Mouse (Mus musculus) intestine, postnatal 0 days (tissue): Measurements from ENCODE around the gene Abhd14b. TPM values are rescaled to one million over a fixed set of nuclear protein-coding genes. Genes with fewer than 3 reads are reported as not detected.

Experiments
- ATAC-seq: fragments of 200-750 bp; cut with Nextera tagmentation; 2 replicates; pipeline ENCODE4 v1.8.0; 2017; ENCODE audit warnings: mild to moderate bottlenecking, moderate TSS enrichment, moderate library complexity
- H3K27ac ChIP-seq: fragments of 300-500 bp; sonication (generic); 2 replicates; pipeline ENCODE4 v1.5.1; 2014; ENCODE audit warnings: mild to moderate bottlenecking, low read depth, low read length, moderate library complexity
- H3K27me3 ChIP-seq: fragments of 300-500 bp; sonication (generic); replicated peaks from 2 replicates; pipeline ENCODE4 v1.6.1; 2014; ENCODE audit warnings: low read length, mixed read lengths; ENCODE audit not compliant: control insufficient read depth, insufficient read depth
- H3K36me3 ChIP-seq: fragments of 300-500 bp; sonication (generic); 2 replicates; pipeline ENCODE4 v1.6.1; 2014; ENCODE audit warnings: mild to moderate bottlenecking, moderate library complexity; ENCODE audit not compliant: control insufficient read depth, insufficient read depth
- H3K4me1 ChIP-seq: fragments of 300-500 bp; sonication (generic); replicated peaks from 2 replicates; pipeline ENCODE4 v1.6.1; 2014; ENCODE audit warnings: antibody characterized with exemption, low read length, mixed read lengths; ENCODE audit not compliant: control insufficient read depth, insufficient read depth
- H3K4me2 ChIP-seq: fragments of 300-500 bp; sonication (generic); replicated peaks from 2 replicates; pipeline ENCODE4 v1.6.1; 2014; ENCODE audit warnings: low read depth, mild to moderate bottlenecking, moderate library complexity
- H3K4me3 ChIP-seq: fragments of 300-500 bp; sonication (generic); 2 replicates; pipeline ENCODE4 v1.5.1; 2014; ENCODE audit warnings: low read depth, low read length
- H3K9ac ChIP-seq: fragments of 300-500 bp; sonication (generic); 2 replicates; pipeline ENCODE4 v1.6.1; 2014; ENCODE audit warnings: mild to moderate bottlenecking, low read depth, low read length
- H3K9me3 ChIP-seq: fragments of 300-500 bp; sonication (generic); 2 replicates; pipeline ENCODE4 v1.6.1; 2016; ENCODE audit warnings: mixed run types; ENCODE audit not compliant: control insufficient read depth
- CTCF ChIP-seq: sonication (generic); IDR thresholded peaks from 2 replicates; pipeline ENCODE4 v1.5.1; 2016; ENCODE audit warnings: low read depth, mild to moderate bottlenecking, control low read depth, antibody characterized with exemption, moderate library complexity
- WGBS: fragments of 180-500 bp; shearing (Covaris S2); extraction: QIAGEN DNeasy Blood & Tissue Kit; methylation state at CpG from one replicate; pipeline ENCODE4 v1.1.7; 2014; 5-methylcytosine and 5-hydroxymethylcytosine counted together
- polyA plus RNA-seq: library from polyadenylated mRNA; unstranded; fragments of >200 nt; fragmentation: Nextera tagmentation; extraction: Ambion mirVana; gene quantifications from 2 replicates; pipeline ENCODE4 v1.2.1, GENCODE M21; 2015

Abhd14b gene
- polyA plus RNA-seq, 1 experiment from 2014 or later = 38.1 TPM

DNA sequence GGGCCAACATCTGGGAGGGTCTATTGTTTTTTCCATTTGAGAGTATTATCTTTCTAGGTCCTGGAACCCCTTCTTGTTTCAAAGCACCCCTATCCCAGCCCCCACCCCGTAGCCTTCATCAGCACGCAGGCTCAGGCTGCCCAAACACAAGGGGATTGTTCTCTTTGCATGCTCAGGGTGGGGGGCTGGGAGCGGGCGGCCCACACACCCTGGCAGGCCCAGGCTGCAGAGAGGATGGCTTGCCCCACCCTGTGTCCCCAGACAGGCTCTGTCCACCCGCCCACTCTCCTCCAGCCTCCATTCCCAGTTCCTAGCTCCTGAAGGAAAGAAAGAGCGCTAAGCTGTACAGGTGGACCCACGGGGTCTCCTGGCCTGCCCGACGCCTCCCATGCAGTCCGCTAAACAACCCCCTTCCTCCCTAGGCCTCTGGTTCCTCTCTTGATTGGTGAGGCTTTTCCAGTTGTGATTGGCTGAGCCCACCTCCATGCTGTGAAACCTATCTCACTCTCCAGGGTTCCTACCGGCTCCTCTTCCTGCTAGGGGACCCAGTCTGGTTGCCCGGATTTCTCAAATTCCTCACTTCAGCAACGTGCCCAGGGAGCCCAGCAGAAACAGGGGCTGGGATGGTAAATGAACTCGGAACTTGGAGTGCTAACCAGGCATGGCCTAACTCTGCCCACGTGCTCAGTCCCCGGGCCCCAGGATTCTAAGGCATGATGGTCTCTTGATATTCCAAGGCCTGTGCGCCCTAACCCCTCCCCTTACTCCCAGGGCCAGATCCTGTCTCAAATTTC lies 7.8 kb downstream of the Abhd14b start:
- 38% methylated on average over 17 of the region's 17 CpGs for WGBS
- peak overlapping the region; percentile 51 for H3K4me3 ChIP-seq
- no peak overlapping the region for H3K9ac ChIP-seq
- TF ChIP-seq CTCF = no peak
- peak overlapping the region; percentile 91 for H3K4me2 ChIP-seq
- H3K4me1 ChIP-seq = peaks cover 4% of the 10 kb centered on the region
- H3K9me3 ChIP-seq = no peaks in the 10 kb centered on the region
- no peaks in the 10 kb centered on the region for H3K36me3 ChIP-seq
- H3K27ac ChIP-seq = no peak overlapping the region
- no peak for ATAC-seq
- H3K27me3 ChIP-seq = no peaks in the 10 kb centered on the region

DNA sequence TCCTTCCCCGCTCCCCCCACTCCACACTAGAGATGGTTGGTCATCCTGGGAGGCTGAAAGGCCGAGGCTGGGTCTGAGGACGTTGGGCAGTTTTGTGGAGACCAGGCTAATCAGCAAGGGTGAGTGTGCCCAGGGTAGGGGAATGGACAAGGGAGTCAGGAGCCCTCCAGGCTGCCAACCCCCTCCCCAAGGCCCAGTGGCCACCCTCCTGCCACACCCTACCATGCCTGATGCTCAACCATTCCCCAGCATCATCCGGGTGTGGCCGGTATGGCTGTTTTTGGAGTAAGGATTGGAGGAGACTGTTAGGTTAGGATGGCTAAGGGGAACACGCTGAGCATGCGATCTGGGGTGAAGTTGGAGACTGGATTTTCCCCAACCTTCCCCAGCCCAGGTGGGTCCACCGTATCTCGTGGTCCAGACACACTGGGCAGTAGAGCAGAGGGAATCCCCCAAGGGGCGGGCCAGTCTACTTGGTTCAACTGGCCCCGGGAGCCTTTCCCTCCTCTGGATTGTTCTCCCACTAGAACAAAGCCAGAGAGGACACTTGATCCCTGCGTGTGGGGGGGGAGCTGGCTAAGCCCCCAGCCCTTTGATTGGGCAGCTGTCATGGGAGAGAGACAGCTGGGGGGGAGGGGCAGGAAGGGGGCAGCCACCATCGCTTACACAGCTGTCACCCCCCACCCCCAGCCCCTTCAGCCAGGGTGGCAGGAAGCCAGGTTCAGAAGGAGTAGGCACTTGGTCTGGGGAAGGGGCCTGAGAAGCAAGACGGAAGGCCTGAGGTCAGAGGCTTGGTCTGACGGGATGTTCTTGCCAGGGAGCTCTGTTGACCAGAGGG lies 9.3 kb downstream of the Abhd14b start:
- no peak overlapping the region; the same call in 1 of the 2 replicates for H3K27ac ChIP-seq
- no peaks in the 10 kb centered on the region; the same call in 1 of the 2 replicates for H3K4me1 ChIP-seq
- ATAC-seq = no peak
- H3K36me3 ChIP-seq = no peaks in the 10 kb centered on the region; the same call in 1 of the 2 replicates
- no peak overlapping the region for H3K9ac ChIP-seq
- H3K9me3 ChIP-seq = no peaks in the 10 kb centered on the region
- H3K4me3 ChIP-seq = no peak overlapping the region
- no peaks in the 10 kb centered on the region for H3K27me3 ChIP-seq
- TF ChIP-seq CTCF = no peak
- 63% methylated on average over 15 of the region's 15 CpGs for WGBS
- H3K4me2 ChIP-seq = peak overlapping the region; percentile 13; the same call in 1 of the 2 replicates

DNA sequence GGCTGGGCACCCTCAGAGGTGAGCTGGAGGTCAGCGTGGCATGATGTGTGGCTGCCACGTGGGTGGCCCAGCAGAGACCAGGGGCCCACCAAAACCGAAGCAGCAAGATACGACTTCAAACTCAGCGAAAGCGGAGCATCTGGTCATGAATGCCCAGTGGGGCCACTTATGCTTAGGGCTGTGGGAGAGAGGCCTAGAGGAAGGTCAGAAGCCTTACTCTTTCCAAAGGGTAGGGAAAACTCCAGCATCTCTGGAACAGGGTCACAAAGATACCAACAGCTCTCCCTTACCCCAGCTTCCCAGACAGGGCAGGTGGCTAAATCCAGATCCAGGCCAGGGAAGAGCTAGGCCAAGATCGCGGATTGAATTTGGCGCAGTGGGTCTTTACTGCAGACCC lies 9.9 kb downstream of the Abhd14b start:
- ATAC-seq = no peak
- 71% methylated on average over 9 of the region's 9 CpGs for WGBS
- H3K9ac ChIP-seq = no peak overlapping the region
- H3K9me3 ChIP-seq = no peaks in the 10 kb centered on the region
- H3K27me3 ChIP-seq = no peaks in the 10 kb centered on the region
- no peaks in the 10 kb centered on the region; the same call in 1 of the 2 replicates for H3K36me3 ChIP-seq
- H3K27ac ChIP-seq = no peak overlapping the region
- no peaks in the 10 kb centered on the region; the same call in 1 of the 2 replicates for H3K4me1 ChIP-seq
- no peak overlapping the region for H3K4me3 ChIP-seq
- no peak overlapping the region for H3K4me2 ChIP-seq
- no peak for TF ChIP-seq CTCF

DNA sequence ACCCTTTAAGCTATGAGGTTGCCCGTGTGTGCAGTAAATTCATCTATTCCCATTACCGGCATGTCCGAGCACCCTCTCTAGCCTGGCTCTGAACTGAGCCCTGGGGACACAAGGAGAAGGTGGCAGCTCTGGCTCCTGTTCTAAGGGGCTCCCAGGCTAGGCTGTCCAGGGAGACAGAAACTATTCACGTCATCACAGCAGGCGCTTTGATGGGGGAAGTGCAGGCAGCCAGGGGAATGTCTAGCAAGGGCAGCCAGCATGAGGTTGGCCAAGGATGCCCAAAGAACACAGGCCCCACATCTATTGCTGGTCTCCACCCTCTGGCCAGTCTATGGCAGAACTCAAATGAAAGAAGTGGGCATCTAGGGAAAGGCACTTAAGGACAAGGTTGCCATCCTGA lies 10.7 kb downstream of the Abhd14b start:
- Histone ChIP-seq H3K27ac (no peak overlapping the region), H3K9ac (no peak overlapping the region), H3K9me3 (no peaks in the 10 kb centered on the region), H3K36me3 (no peaks in the 10 kb centered on the region; the same call in 1 of the 2 replicates), H3K4me2 (no peak overlapping the region), H3K4me3 (no peak overlapping the region), H3K4me1 (no peaks in the 10 kb centered on the region; the same call in 1 of the 2 replicates), H3K27me3 (no peaks in the 10 kb centered on the region)
- ATAC-seq = no peak
- TF ChIP-seq CTCF = no peak
- WGBS = 81% methylated on average over 5 of the region's 5 CpGs

DNA sequence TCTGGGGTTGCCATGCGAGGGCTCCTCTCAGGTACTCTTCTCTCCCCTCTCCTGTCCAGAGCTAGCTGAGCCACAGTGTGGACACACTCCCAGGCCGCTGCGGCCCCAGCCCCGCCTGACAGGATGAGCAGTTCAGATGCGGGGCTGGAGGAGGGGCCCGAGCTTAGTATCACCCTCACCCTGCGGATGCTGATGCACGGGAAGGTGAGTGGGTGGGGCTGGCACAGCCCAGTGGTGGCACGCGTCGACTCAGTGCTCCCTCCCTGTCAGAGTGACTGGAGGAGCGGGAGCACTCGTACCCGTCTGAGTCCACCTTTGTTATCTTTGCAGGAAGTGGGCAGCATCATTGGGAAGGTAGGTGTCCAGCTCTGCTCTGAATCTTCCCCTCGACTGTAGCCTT lies 12.7 kb downstream of the Abhd14b start:
- Histone ChIP-seq H3K4me2 (no peak overlapping the region), H3K9me3 (no peaks in the 10 kb centered on the region), H3K27me3 (peaks cover 6% of the 10 kb centered on the region; the same call in 1 of the 2 replicates), H3K4me3 (no peak overlapping the region), H3K9ac (no peak overlapping the region), H3K36me3 (no peaks in the 10 kb centered on the region; the same call in 1 of the 2 replicates), H3K27ac (no peak overlapping the region), H3K4me1 (no peaks in the 10 kb centered on the region)
- no peak for ATAC-seq
- TF ChIP-seq CTCF = no peak
- WGBS = 73% methylated on average over 15 of the region's 15 CpGs

DNA sequence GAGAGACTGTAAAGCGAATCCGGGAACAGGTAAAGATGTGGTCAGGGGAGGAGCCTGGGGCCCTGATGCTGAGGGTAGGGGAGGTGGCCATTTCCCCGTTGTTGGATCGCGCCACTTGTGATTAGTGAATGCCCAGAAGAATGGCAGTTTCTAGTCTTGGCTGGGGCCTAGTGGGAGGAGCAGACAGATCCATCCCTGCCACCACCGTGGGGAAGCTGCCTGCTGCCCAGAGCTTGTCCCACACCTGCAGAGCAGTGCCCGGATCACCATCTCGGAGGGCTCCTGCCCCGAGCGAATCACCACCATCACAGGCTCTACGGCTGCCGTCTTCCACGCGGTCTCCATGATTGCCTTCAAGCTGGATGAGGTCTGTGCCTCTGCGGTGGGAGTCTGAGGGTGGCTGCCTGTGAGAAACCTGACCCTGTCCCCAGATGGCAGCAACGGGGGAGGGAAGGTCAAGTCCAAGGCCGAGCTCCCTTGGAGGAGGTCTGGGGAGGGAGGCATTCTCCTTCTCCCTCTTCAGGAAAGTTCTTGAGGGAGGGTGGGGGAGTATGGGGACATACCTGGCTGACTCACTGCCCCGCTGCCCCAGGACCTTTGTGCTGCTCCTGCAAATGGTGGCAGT lies 13.3 kb downstream of the Abhd14b start:
- Histone ChIP-seq H3K9ac (no peak overlapping the region), H3K27me3 (peaks cover 12% of the 10 kb centered on the region; the same call in 1 of the 2 replicates), H3K4me1 (no peaks in the 10 kb centered on the region), H3K27ac (no peak overlapping the region), H3K9me3 (no peaks in the 10 kb centered on the region), H3K36me3 (no peaks in the 10 kb centered on the region; the same call in 1 of the 2 replicates), H3K4me2 (no peak overlapping the region), H3K4me3 (no peak overlapping the region)
- no peak for ATAC-seq
- WGBS = 84% methylated on average over 18 of the region's 18 CpGs
- no peak for TF ChIP-seq CTCF
